Mouse (Mus musculus) small intestine, adult 2 months (tissue): ENCODE measurements around the gene Dlk2. TPM values are rescaled to one million over a fixed set of nuclear protein-coding genes. Genes with fewer than 3 reads are reported as not detected.

Experiments
- H3K27ac ChIP-seq: fragments of 200-500 bp; 2 replicates; pipeline ENCODE4 v1.5.1; 2012; ENCODE audit warnings: low read depth, low read length, control low read depth, inconsistent platforms; ENCODE audit not compliant: insufficient read depth
- H3K27me3 ChIP-seq: fragments of 200-500 bp; 2 replicates; pipeline ENCODE4 v1.6.1; 2012; ENCODE audit warnings: mild to moderate bottlenecking, moderate library complexity, low read length, inconsistent platforms; ENCODE audit not compliant: control insufficient read depth, insufficient read depth
- H3K36me3 ChIP-seq: fragments of 200-500 bp; 2 replicates; pipeline ENCODE4 v1.6.1; 2012; ENCODE audit warnings: mild to moderate bottlenecking, low read length, control low read depth, inconsistent platforms; ENCODE audit not compliant: control insufficient read depth, insufficient read depth
- H3K4me1 ChIP-seq: fragments of 200-500 bp; 2 replicates; pipeline ENCODE4 v1.6.1; 2012; ENCODE audit warnings: low read length, inconsistent platforms, mixed read lengths; ENCODE audit not compliant: control insufficient read depth, insufficient read depth, insufficient read length
- H3K4me3 ChIP-seq: fragments of 200-500 bp; 2 replicates; pipeline ENCODE4 v1.5.1; 2012; ENCODE audit warnings: low read depth, mild to moderate bottlenecking, control low read depth, inconsistent platforms, low read length, moderate library complexity
- CTCF ChIP-seq: fragments of 200-500 bp; IDR thresholded peaks from 2 replicates; pipeline ENCODE4 v1.5.1; 2012; ENCODE audit warnings: low read depth, mild to moderate bottlenecking, control low read depth, inconsistent platforms, low read length, moderate library complexity, mixed read lengths; ENCODE audit not compliant: insufficient replicate concordance, insufficient read length; ENCODE audit errors: extremely low read depth
- POLR2A ChIP-seq: fragments of 200-500 bp; IDR thresholded peaks from 2 replicates; pipeline ENCODE4 v1.6.1; 2012; ENCODE audit warnings: low read depth, mild to moderate bottlenecking, control low read depth, inconsistent platforms, low read length, moderate library complexity
- WGBS: fragments of 180-500 bp; shearing (Covaris S2); methylation state at CpG from one replicate; pipeline ENCODE4 v1.1.7; 2018; 5-methylcytosine and 5-hydroxymethylcytosine counted together
- polyA plus RNA-seq: library from polyadenylated mRNA; depleted of rRNA; stranded (reverse); fragments of >200 nt; gene quantifications from 2 replicates; pipeline ENCODE4 v1.2.3, GENCODE M21; 2012; rRNA removed

The Dlk2 gene
- polyA plus RNA-seq, 1 experiment: 1.0 TPM

DNA sequence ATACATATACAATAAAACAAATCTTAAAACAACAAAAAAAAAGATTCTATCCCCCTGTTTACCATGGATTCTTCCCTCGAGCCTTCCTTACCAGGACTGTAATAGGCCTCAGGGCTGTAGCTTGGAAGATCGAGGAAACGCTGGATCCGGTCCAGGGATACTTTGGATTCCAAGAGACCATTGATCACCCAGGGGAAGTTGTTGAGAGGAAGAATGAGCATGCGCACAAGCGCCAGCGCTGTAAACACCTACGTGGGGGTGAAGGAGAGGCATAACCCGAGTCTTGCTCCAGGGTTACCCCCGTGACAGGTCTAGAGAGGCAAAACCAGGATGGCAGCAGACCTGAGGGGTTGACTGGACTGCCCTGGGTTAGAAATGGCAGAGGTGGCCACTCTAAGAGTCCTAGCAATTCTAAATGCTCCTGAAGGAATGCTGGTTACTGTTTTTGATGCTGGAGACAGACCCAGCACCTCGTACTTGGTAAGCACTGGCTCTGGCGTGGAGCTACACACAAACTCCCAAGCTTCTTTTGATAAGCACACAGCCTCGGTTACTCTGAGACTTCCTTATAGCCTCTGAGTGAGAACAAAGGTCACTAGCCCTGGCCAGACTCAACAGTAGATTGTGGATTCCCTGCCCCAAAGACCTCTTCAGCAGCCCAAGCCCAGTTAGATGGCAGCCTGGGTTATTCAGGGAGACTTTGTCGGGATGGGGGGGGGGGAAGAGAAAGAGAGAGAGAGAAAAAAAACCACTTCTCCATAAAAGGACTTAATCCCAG is 25.0 kb downstream of the Dlk2 start:
- H3K27me3 ChIP-seq: no peaks in the 10 kb centered on the region
- H3K4me1 ChIP-seq: peaks cover 22% of the 10 kb centered on the region
- peak overlapping the region; percentile 12; the same call in 1 of the 2 replicates for H3K4me3 ChIP-seq
- peak overlapping the region; percentile 100 for H3K27ac ChIP-seq
- TF ChIP-seq POLR2A (no peak), CTCF (no peak)
- WGBS: 28% methylated on average over 14 of the region's 14 CpGs
- H3K36me3 ChIP-seq: peaks cover 8% of the 10 kb centered on the region; the same call in 1 of the 2 replicates

DNA sequence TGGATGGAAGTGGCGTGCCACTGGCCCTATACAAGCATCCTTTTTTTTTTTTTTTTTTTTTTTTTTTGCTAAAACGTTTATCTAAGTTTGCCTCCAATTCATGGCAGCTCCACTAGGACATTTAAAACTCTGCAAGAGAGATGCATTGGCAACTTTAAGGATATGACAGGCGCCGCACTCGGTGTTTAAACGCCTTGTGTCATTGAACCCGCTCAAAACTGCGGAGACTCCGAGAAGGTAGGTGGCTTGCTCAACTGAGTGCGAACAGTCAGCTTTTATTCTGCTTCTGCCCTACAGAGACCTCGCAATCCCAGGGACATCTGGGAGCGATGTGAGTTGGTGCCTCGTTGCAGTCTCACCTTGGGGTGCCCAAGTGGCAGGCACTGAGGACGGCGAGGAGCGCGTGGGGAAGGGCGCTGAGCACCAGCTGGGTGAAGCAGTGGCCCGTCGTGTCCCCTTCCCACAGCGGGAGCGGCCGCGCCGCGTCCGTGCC is 30.2 kb downstream of the Dlk2 start:
- Histone ChIP-seq H3K36me3 (0 out of 2 replicates have a peak, but pooled peaks cover 3% of the 10 kb centered on the region), H3K4me3 (peak overlapping the region; percentile 80), H3K27ac (peak overlapping the region; percentile 55), H3K27me3 (no peaks in the 10 kb centered on the region), H3K4me1 (peaks cover 10% of the 10 kb centered on the region)
- 3% methylated on average over 27 of the region's 27 CpGs for WGBS
- TF ChIP-seq POLR2A: no peak
- no peak for TF ChIP-seq CTCF

DNA sequence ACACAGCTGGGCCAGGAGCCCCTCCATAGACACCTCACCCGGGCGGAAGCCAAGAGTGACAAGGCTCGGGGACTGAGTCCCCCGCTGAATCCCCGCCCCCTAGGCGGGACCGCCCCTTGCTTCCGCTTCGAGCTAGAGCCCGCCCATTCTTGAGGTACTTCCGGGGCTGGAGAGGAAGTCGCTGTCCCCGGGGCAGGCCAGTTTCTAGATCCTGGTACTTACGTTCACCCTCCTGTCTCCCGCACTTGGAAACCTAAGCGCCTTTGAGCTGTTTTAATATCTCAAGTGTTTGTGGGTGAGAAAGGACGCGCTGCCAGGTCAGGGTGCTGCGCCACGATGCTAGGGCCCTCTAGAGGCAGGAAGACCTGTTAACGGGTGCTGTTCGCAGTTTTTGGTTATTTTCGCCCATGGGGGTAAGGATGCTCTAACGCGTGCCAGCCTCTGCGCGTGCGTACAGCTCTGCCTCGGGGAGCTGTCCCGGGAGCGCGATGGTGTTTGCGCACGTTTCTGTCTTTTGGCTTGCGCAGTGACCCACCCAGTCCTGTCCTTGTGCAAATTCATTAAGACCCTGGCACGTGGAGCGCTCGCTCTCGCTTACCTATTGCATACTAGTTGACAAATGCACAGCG is 30.8 kb downstream of the Dlk2 start, which contains the start of gene Abcc10:
Gene Abcc10, minus strand, starts transcription at position 447 of the 629 bp plus-strand sequence.
- H3K4me3 ChIP-seq: peak within 1 kb of the TSS; percentile 80
- under 1% methylated on average over 40 of the region's 40 CpGs for WGBS
- 0 out of 2 replicates have a peak, but pooled peaks cover 3% of the 10 kb centered on the region for H3K36me3 ChIP-seq
- H3K4me1 ChIP-seq: peaks cover 8% of the 10 kb centered on the region
- H3K27me3 ChIP-seq: no peaks in the 10 kb centered on the region
- TF ChIP-seq CTCF (no peak), POLR2A (peak; percentile 96)
- peak within 1 kb of the TSS; percentile 74 for H3K27ac ChIP-seq

DNA sequence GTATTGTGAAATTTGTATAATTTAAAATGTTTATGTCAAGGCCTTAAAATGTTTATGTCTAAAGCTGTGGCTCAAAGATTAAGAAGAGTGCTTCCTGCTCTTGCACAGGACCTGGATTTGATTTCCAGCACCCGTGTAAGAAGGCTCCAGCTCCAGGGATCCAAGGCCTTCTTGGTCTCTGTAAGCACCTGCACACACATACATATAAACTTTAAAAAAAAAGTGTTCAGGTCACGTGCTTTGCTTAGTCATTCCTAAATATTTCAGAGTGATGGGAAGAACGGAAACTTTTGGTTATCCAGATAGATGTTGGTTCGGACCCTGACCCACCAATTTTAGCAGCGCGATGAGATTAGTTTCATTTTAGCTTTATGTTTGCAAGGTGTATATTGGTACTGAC is 31.5 kb downstream of the Dlk2 start:
- Histone ChIP-seq H3K4me1 (peaks cover 6% of the 10 kb centered on the region; the same call in 1 of the 2 replicates), H3K27me3 (no peaks in the 10 kb centered on the region), H3K36me3 (0 out of 2 replicates have a peak, but pooled peaks cover 2% of the 10 kb centered on the region), H3K27ac (no peak overlapping the region), H3K4me3 (no peak overlapping the region)
- 68% methylated on average over 6 of the region's 6 CpGs for WGBS
- no peak for TF ChIP-seq CTCF
- no peak for TF ChIP-seq POLR2A

DNA sequence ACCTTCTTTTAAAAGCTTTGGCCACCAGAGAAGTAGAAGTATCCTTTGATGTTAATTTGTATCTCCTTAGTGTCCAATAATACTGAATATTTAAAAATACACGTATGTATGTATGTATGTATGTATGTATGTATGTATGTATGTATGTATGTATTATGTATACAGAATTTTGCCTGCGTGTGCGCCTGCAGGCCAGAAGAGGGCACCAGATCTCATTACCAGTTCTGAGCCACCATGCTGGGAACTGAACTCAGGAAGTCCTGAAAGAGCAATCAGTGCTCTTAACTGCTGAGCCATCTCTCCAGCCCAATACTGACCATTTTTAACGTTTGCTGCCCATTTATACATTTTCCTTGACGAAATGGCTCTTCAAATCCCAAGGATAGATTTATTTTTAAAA is 39.3 kb downstream of the Dlk2 start:
- H3K36me3 ChIP-seq: no peaks in the 10 kb centered on the region
- no peaks in the 10 kb centered on the region for H3K27me3 ChIP-seq
- no peak overlapping the region for H3K4me3 ChIP-seq
- no peaks in the 10 kb centered on the region for H3K4me1 ChIP-seq
- no peak overlapping the region for H3K27ac ChIP-seq
- WGBS: 40% methylated on average over 5 of the region's 5 CpGs
- TF ChIP-seq CTCF: peak; percentile 40; the same call in 1 of the 2 replicates
- no peak for TF ChIP-seq POLR2A

DNA sequence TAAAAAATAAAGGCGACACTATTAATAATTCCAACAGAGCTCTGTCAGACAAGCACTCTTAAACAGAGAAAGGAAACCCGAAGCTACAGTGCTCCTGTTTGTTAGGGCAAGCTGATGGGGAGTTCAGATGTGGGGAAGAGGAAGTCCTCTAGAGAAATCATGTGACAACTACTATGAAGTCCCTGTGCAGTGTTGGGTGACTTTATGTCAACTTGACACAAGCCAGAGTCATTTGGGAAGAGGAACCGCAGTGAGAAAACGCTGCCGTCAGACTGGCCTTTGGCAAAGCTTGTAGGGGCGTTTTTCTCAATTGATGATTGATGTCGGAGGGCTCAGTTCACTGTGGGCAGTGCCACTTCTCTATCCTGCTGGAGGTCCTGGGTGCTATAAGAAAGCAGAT is 44.0 kb downstream of the Dlk2 start:
- no peaks in the 10 kb centered on the region for H3K4me1 ChIP-seq
- TF ChIP-seq CTCF (no peak), POLR2A (no peak)
- H3K36me3 ChIP-seq: no peaks in the 10 kb centered on the region
- H3K27me3 ChIP-seq: no peaks in the 10 kb centered on the region
- H3K4me3 ChIP-seq: no peak overlapping the region
- 63% methylated on average over 7 of the region's 7 CpGs for WGBS
- no peak overlapping the region for H3K27ac ChIP-seq

DNA sequence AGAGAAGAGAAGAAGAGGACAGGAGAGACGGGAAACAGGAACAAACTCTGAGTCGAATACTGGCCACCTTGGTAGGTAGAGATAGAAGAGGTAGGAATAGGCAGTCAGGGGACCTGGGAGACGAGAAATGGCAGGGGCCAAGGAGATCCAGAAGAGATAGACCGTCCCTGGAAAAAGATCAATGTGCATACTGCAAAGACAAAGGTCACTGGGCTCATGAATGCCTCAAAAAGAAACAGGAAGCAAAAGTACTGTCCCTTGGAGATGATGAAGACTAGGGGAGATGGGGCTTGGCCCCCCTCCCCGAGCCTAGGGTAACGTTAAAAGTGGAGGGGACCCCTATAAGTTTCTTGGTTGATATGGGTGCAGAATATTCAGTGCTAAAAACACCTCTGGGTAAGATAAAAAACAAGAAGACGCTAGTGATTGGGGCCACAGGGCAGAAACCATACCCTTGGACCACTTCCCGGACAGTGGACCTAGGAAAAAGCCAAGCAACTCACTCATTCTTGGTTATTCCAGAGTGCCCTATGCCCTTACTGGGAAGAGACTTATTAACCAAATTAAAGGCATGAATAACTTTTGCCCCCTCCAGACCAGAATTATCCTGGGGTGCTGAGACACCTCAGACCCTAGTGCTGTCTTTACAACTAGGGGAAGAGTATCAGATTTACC is 53.9 kb downstream of the Dlk2 start:
- no peak overlapping the region for H3K4me3 ChIP-seq
- H3K36me3 ChIP-seq: no peaks in the 10 kb centered on the region
- H3K27ac ChIP-seq: no peak overlapping the region
- no peaks in the 10 kb centered on the region for H3K27me3 ChIP-seq
- no peaks in the 10 kb centered on the region for H3K4me1 ChIP-seq
- 73% methylated on average over 8 of the region's 8 CpGs for WGBS
- no peak for TF ChIP-seq CTCF
- no peak for TF ChIP-seq POLR2A

Other genes with a start within 250 kb of the Dlk2 start
- gene Mrps18a, start 186.4 kb upstream of the Dlk2 start, polyA plus RNA-seq: 14.4 and 19.5 TPM in 2 replicates
- gene Rsph9, start 153.2 kb upstream of the Dlk2 start, polyA plus RNA-seq: 3.4 and 4.3 TPM in 2 replicates
- 14.8 and 27.1 TPM in 2 replicates for gene Mad2l1bp, start 143.9 kb upstream of the Dlk2 start, polyA plus RNA-seq
- 92.2 and 198 TPM in 2 replicates for gene Gtpbp2, start 136.4 kb upstream of the Dlk2 start, polyA plus RNA-seq
- gene Polh, start 94.8 kb upstream of the Dlk2 start, polyA plus RNA-seq: 1.0 and 1.7 TPM in 2 replicates
- gene Xpo5, start 94.6 kb upstream of the Dlk2 start, polyA plus RNA-seq: 5.3 and 8.4 TPM in 2 replicates
- 16.2 and 24.6 TPM in 2 replicates for gene Polr1c, start 49.4 kb upstream of the Dlk2 start, polyA plus RNA-seq
- 120 and 305 TPM in 2 replicates for gene Yipf3, start 49.3 kb upstream of the Dlk2 start, polyA plus RNA-seq
- gene Lrrc73, start 43.9 kb upstream of the Dlk2 start, polyA plus RNA-seq: 1.9 and 2.8 TPM in 2 replicates
- gene Tjap1, start 14.4 kb upstream of the Dlk2 start, polyA plus RNA-seq: 43.4 and 89.2 TPM in 2 replicates
- 28.7 and 37.5 TPM in 2 replicates for gene Abcc10, start 30.9 kb downstream of the Dlk2 start, polyA plus RNA-seq
- gene Zfp318, start 86.3 kb downstream of the Dlk2 start, polyA plus RNA-seq: 1.9 and 5.8 TPM in 2 replicates
- gene Crip3, start 131.5 kb downstream of the Dlk2 start, polyA plus RNA-seq: not detected in 2 replicates
- gene Slc22a7, start 141.0 kb downstream of the Dlk2 start, polyA plus RNA-seq: not detected in 2 replicates
- 0.20 and 0.25 TPM in 2 replicates for gene Ttbk1, start 190.3 kb downstream of the Dlk2 start, polyA plus RNA-seq
- gene Dnph1, start 199.3 kb downstream of the Dlk2 start, polyA plus RNA-seq: 3.3 and 6.3 TPM in 2 replicates
- 5.0 and 5.8 TPM in 2 replicates for gene Cul9, start 249.0 kb downstream of the Dlk2 start, polyA plus RNA-seq